Mouse (Mus musculus) thymus, postnatal 36 days (tissue): ENCODE results near the gene Vsig4.
"Not testable (repeated sequence)": the region's sequence is repeated elsewhere in the genome, so short reads cannot be mapped to it uniquely, and the experiment has no call there.

Experiments used
- DNase-seq, 2 experiments: peaks; one replicate each; pipeline ENCODE4 v3.0.0; 2022; ENCODE audit warnings: mixed read lengths in 2 of 2

The Vsig4 gene

DNA sequence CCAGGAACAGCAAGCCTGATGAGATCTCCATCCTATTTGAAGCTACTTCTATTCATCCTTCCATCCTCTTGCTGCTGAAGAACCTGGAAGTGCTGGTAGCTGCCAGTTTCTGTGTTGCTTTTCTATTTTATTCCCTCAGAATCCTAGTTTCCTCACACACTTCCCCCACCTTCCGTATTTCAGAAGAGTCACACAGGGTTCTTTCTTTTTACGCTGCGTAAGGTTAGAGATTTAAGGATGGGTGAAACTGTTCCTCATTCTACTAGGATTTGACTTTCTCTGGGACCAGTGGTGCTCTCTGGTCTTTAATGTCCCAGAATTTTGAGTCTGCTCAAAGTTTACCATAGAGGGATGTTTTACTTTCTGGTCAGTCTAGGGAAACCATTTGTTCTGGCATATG, at the start of gene Vsig4:
TSS of gene Vsig4 (minus strand) at position 101 of the 400 bp plus-strand sequence.
- DNase-seq, result no peak

DNA sequence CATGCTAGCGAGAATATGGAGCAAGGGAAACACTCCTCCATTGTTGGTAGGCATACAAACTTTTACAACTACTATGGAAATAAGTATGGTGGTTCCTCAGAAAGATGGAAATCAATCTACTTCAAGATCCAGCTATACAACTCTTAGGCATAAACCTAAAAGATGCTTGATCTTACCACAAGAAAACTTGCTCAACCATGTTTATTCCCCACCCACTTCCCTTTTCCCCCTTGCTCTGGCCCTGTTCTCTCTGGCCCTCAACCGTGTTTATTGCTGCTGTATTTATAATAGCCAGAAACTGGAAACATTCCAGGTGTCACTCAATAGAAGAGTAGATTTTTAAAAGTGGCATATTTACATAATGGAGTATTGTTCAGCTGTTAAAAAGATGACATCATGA, 45.9 kb upstream of the Vsig4 start:
- no peak for DNase-seq

DNA sequence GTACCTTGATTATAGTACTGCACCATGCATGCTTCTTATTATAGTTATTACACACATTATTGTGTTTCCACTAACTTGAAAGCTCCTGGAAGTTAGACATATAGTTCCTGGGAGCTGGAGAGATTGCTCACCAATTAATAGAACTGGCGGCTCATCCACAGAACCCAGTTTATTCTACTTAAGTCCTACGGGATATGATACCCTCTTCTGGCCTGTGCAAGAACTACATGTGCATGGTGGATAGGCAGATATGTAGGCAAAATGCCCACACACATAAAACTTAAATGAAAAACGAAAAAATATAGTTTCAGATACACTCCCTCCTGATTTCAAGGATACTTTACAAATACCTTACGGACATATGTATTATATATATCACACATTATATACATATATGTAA, 36.5 kb upstream of the Vsig4 start:
- DNase-seq, result no peak

DNA sequence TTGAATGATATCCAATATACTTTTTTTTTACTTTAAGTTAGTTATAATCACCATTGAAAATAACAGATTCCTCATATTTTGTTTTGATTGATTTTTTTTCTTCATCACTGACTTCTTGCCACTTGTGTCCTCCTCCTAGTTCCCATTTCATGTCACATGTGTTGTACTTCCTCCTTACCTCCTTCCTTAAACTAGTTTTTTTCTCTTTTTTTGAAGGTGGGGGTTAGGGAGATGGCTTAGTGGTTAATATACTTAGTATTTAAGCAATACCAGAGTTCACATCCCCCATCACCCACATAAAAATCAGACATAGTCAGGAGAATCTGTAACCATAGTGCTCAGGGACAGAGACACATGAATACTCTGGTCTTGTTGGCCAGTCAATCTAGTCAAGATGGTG, 36.7 kb downstream of the Vsig4 start:
- no peak for DNase-seq

DNA sequence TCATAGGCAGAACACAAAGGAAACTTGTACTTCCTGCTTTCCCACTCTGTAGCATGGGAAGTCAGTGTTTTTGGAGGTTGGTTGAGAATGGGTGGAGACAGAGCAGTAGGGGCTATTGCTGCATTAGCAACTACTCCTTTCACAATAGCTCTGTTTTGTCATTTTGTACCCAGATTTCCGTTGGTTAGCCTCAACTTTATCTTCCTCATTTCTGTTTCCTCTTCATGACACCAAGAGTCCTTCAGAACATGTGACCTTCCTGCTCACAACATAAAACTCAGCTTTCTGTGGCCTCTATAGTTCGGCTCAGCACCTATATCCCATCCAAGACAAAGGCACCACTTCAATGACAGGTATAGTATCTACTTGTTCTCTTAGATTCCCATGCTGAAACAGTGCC, 53.6 kb downstream of the Vsig4 start:
- no peak for DNase-seq

DNA sequence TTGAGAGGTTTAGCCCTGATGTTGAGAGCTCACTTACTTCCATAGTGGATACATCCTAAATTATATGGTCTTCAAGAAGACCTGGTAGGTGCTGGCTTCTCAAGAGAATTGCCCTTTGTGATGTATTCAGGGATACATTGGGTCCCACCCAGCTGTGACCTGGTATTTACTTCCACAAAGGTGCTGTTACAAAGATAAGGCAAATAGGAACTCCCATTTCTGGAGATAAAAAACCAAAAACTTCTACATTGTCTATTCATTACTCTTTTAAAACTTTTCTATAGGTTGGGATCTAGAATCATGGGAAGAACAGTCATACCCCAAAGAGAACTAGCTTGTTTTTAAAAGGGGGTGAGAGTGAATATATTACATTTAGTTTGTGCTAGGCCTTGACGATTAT, 54.2 kb downstream of the Vsig4 start:
- DNase-seq, result no peak

DNA sequence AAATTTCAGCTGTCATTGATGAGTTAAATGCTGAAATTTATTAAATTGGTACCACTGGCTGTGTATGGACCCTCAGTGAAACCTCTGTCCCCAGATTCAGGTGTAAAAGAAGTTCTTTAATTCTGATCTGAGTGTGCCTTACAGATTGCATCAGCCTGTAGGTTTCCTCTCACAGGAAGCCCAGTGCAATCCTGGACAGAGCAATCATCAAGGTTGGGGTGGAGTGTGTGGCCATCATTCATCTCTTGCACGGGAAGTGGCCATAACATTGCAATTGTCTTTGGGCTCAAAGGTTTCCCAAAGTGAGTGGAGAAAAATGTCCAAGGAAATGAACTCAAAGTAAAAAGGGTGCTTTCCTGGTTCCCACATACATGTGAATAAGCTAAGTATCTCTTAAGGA, 57.5 kb downstream of the Vsig4 start:
- DNase-seq, result no peak

DNA sequence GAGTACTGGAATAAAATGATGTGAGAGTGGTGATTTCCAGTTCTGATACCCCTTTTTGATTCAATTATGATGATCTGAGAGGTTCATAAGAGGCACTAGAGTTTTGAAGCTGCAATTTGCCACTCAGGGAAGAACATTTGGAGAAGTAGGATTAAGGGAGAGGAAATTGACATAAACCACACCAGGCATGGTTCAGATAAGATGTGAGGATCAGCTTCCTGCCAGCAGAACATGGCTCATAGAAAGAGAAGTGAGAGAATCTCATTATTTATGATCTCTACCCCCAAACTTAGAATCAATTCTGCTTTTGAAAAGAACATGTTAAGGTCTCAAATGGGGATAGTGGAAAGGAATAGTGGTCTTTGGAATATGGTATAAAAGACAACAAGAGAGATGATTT, 66.2 kb downstream of the Vsig4 start:
- DNase-seq, result no peak

DNA sequence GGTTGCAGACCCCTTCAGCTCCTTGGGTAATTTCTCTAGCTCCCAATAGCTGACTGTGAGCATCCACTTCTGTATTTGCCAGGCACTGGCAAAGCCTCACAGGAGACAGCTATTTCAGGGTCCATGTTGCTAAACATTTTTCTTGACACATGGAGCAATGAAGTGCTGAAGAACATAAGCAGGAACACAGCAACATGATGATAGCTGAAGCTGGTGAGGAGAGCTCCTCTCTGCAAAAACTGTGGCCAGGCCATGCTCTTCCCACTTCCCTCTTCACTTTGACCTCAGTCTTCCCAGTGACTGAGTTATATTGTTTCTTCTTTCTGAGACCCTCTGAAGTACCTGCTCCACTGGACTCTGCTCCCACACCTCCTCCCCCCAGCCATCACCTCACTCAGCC, 67.8 kb downstream of the Vsig4 start:
- DNase-seq, result no peak

DNA sequence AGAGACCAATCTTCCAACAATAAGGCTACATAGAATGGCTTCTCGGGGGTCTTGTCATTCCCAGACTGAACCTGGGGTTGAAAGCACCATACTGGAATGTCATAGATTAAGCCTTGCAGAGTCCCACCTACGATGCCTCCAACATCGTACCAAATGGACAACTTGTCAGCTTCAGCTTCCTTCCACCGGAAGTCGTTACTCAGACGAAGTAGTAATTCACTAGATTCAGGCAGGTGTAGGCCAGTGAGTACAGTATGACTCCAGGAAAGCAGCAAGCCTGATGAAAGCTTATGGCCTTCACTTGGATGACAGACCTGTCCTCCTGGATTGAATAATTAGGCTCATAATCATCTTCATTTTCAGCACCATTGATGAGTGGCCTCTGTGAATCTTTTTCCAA, 69.0 kb downstream of the Vsig4 start:
- DNase-seq, result no peak

DNA sequence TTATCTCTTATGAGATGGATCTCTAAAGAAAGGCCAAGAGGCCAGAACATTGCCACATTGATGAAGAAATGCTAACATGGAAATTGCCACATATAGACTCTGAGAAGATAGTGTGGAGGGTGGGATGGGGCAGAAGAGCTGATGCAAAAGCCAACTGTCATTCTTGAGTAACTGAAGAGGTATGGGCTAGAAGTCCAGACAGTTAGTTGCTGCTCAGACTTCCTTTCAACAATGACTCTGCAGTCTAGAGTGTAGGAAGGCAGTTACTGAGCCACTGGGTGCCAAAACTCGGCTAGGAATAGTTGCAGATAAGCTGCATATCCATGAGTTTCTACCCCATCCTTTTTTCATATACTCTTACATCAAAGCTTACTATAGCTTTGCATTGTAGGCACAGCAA, 75.2 kb downstream of the Vsig4 start:
- no peak for DNase-seq

DNA sequence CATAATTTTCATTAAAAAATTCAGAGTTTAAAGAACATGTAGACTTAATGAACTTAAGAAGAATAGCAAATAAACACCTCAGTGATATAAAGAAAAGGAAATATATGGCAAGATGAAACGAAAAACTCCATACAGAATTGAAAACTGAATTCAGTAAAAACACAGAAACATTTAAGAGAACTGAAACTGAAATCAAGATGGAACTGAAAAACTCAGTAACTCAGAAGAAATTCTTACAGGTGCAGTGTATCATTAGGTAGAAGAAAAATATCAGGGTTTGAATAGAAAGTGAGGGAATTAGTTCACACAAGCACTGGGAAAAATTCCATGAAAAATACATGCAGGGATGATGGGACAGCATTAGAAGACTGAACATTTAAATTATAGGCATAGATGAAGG, 86.4 kb downstream of the Vsig4 start:
- no peak for DNase-seq

DNA sequence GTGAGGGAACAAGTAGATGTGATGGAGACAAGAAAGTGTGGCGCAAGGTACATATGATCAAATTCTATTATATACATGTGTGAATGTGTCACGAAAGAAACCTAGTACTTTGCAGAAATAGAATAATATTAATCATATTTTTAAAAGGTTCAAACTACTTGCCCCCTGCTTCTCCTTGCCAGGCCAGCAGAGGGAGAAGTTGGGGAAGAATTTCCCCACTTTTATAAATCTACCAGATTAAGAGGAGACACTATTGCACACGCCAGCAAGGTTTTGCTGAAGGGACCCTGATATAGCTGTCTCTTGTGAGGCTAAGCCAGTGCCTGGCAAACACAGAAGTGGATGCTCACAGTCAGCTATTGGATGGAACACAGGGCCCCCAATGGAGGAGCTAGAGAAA, 88.1 kb downstream of the Vsig4 start:
- DNase-seq, result not testable (repeated sequence)
